Mouse (Mus musculus) cerebellum, adult (tissue): ENCODE measurements around the gene Glb1l.

Source experiments
- ATAC-seq: cut with Nextera tagmentation; 2 replicates; pipeline ENCODE4 v1.9.2; 2017; ENCODE audit warnings: mild to moderate bottlenecking, moderate library complexity, mixed read lengths; ENCODE audit not compliant: insufficient number of reproducible peaks, low FRiP score, low TSS enrichment

Gene Glb1l

DNA sequence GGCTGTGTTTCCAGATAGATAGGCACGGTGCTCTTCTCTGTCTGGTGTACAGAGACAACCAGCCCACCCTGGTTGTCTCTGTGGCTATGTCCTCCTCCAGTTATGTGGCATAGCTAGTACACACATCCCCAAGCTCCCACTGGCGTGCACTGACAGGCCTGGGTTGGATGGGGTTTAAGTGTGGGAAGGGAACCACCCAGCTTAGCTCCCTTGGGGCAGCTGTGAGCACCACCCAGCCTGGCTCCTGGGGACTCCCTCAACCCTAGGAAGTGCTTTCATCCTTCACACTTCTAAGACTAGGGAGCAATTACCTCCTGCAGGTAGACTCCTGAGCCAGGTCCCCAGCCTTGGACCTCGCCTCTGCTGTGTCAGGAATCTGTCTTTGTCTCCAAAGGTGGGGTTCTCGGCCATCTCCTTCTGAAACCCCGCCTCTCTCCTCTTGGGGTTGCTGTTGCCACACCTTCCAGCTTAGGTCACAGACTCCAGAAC is 21.1 kb upstream of the Glb1l start, which contains the start of gene A630095N17Rik:
Gene A630095N17Rik (minus strand): TSS at position 439 of the 489 bp plus-strand sequence.
- ATAC-seq = no peak

DNA sequence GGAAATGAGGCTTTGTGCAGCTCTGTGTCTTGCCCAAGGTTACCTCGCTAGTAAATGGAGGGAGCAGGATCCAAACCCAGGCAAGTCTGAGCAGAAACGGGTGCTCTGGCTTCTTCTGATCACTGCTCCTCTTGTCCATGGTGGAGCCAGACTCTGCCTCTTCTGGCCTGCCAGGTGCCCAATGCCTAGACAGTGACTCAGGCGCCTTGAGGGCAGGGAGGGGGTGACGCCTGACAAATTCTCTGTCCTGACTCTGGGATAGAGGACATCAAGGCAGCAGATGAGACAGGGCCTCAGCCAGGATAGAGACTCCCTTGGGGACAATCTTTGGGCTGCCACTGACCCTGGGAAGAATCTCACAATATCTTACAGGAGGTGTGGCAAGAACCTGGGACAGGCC is 20.6 kb upstream of the Glb1l start:
- ATAC-seq = no peak

GRCm38 (mm10) chr1:75230335-75230994 is 19.9 kb upstream of the Glb1l start:
- no peak for ATAC-seq

- ATAC-seq = no peak
These were observed 18.5 kb upstream of the Glb1l start for GRCm38 (mm10) chr1:75229158-75229557.

DNA sequence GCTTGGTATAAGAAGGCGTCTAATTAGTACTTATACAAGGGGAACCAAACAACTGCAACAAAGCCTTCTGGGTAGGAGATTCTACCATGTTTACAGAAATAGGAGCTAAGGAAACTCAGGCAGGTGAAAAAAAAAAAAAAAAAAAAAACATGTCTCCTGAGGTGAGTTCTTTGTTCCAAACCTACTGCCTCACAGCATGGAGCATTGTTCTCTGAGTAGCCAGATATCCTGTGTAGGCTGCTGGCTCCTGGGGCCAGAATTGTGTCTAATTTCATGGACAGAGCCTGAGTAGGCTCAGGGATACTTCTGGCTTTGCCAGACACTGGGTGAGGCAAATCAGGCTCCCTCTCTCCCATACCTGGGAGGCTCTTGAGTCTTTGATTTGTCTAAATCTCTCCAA is 17.0 kb upstream of the Glb1l start:
- ATAC-seq = no peak

GRCm38 (mm10) chr1:75226138-75226537 is 15.5 kb upstream of the Glb1l start:
- no peak for ATAC-seq

- no peak for ATAC-seq
These were observed 14.9 kb upstream of the Glb1l start for GRCm38 (mm10) chr1:75225473-75225872.

GRCm38 (mm10) chr1:75223532-75223931 is 12.9 kb upstream of the Glb1l start:
- ATAC-seq = no peak

- no peak for ATAC-seq
These were observed 12.3 kb upstream of the Glb1l start for GRCm38 (mm10) chr1:75222926-75223325.

- no peak for ATAC-seq
These were observed 10.9 kb upstream of the Glb1l start for GRCm38 (mm10) chr1:75221538-75221937.

GRCm38 (mm10) chr1:75219531-75219930 is 8.9 kb upstream of the Glb1l start, which contains the start of gene Tuba4a:
Tuba4a (minus strand) TSS chr1:75219865.
- peak; percentile 10; the same call in 1 of the 2 replicates for ATAC-seq

- peak; percentile 71 for ATAC-seq
These were observed 8.5 kb upstream of the Glb1l start for GRCm38 (mm10) chr1:75219078-75219477.

GRCm38 (mm10) chr1:75218227-75219001 is 7.8 kb upstream of the Glb1l start:
- peak; percentile 55 for ATAC-seq

GRCm38 (mm10) chr1:75217893-75218226 is 7.2 kb upstream of the Glb1l start:
- ATAC-seq = peak; percentile 7; the same call in 1 of the 2 replicates

DNA sequence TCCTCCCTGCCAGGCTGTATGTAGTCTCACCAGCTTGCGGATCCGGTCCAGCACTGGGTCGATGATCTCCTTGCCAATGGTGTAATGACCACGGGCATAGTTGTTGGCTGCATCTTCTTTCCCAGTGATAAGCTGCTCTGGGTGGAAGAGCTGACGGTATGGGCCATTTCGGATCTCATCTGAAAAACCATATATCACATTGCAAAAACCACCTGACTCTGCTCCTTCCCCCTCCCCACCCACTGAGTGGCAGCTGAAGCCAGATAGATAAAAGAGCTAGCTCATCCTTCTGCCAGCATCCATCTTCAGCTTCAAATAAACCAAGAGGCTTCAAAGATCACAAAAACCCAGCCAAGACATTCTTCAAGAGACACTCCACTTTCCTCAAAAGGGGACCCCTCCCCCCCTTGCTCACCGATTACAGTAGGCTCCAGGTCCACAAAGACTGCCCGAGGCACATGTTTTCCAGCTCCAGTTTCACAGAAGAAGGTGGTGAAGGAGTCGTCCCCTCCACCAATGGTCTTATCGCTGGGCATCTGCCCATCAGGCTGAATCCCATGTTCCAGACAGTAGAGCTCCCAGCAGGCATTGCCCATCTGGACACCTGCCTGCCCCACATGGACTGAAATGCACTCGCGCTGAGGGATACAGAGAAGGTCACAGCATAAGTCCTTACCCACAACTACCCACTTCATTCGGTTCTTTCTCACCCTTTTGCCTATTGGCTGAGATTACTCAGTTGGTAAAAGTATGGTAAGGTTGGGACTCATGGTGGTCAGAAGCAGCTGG is 6.4 kb upstream of the Glb1l start:
- ATAC-seq = no peak

DNA sequence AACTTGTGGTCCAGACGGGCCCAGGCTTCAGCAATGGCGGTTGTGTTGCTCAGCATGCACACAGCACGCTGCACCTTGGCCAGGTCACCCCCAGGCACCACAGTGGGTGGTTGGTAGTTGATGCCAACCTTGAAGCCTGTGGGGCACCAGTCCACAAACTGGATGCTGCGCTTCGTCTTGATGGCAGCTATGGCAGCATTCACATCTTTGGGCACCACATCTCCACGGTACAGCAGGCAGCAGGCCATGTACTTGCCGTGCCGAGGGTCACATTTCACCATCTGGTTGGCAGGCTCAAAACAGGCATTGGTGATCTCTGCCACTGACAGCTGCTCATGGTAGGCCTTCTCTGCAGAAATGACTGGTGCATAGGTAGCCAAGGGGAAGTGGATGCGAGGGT is 5.2 kb upstream of the Glb1l start:
- no peak for ATAC-seq

- ATAC-seq = no peak
These were observed 4.3 kb upstream of the Glb1l start for GRCm38 (mm10) chr1:75214886-75215285.

- ATAC-seq = no peak
These were observed 3.8 kb upstream of the Glb1l start for GRCm38 (mm10) chr1:75214442-75214841.

DNA sequence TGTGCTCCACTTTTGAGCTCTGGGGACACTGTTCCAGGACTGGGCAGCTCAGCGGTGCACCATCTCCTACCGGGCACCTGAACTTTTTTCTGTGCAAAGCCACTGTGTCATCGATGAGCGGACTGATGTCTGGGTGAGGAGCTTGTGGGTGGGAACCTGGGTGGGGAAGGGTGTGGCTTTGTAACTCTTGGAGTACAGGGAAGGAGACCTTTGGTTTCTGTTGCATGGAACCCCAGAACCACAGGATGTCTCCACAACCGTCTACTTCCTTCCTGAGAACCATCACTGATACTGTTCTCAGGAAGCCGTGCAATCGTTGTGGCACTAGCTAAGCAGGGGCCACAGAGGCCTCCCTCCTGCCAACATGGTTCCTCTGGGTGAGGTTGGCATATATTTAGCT is 2.5 kb upstream of the Glb1l start:
- ATAC-seq = no peak

GRCm38 (mm10) chr1:75212542-75212941 is 1.9 kb upstream of the Glb1l start:
- ATAC-seq = no peak

- ATAC-seq = no peak
These were observed 612 bp upstream of the Glb1l start for GRCm38 (mm10) chr1:75211141-75211708.
